Comparison of ENCODE assay signal across 8 mouse cellular contexts in genomic region chr6:148945509-148946408, GRCm38 (mm10). TPM values are rescaled to one million over a fixed set of nuclear protein-coding genes. Genes with fewer than 3 reads are reported as not detected.
A peak's percentile ranks its signal among the peaks of the same experiment; 100 is the strongest.
DNase-seq lines count a peak whose midpoint lies in the region; ATAC-seq and TF ChIP-seq lines count a peak whose summit lies in the region.

No protein-coding gene starts in this region.

- no peaks in the 10 kb centered on the region for H3K9me3 ChIP-seq in heart, embryonic 14.5 days (ENCODE audit: control insufficient read depth, low read length)
- no peaks in the 10 kb centered on the region for H3K9me3 ChIP-seq in lung, embryonic 16.5 days (ENCODE audit: control insufficient read depth, low read length)

- no peaks in the 10 kb centered on the region; the same call in 1 of the 2 replicates for H3K4me1 ChIP-seq in bone marrow, adult 2 months (ENCODE audit: control insufficient read depth, insufficient read depth, low read length)
- H3K4me1 ChIP-seq in heart, embryonic 14.5 days (ENCODE audit: control insufficient read depth in 2 of 2, insufficient read depth in 2 of 2, low read length in 2 of 2), result peaks cover 2 to 13% of the 10 kb centered on the region in 2 experiments; a peak in 2 of 4 replicates
- H3K4me1 ChIP-seq in lung, embryonic 16.5 days (replicated peaks; ENCODE audit: control insufficient read depth, insufficient read depth, low read length), result peaks cover 11% of the 10 kb centered on the region; the same call in 1 of the 2 replicates

- peak overlapping the region; percentile 46 for H3K27ac ChIP-seq in bone marrow, adult 2 months (ENCODE audit: control insufficient read depth, insufficient read depth, low read depth, low read length, poor library complexity)
- H3K27ac ChIP-seq in heart, embryonic 14.5 days (replicated peaks in 1 of 2; ENCODE audit: control insufficient read depth in 1 of 2, insufficient read depth in 1 of 2, low read depth in 2 of 2, low read length in 2 of 2), result peak overlapping the region; percentile 86 to 93
- H3K27ac ChIP-seq in layer of hippocampus, adult 2 months, result peak overlapping the region; percentile 5; the same call in 1 of the 2 replicates
- H3K27ac ChIP-seq in lung, embryonic 16.5 days (ENCODE audit: low read length), result peak overlapping the region; percentile 96

- WGBS in bone marrow, adult 2 months, result under 1% methylated on average over 75 of the region's 75 CpGs
- WGBS in heart, embryonic 14.5 days, result under 1% methylated on average over 75 of the region's 75 CpGs
- under 1% methylated on average over 75 of the region's 75 CpGs for WGBS in lung, embryonic 16.5 days

- TF ChIP-seq POLR2A in bone marrow, adult 2 months (IDR thresholded peaks at IDR 0.05; ENCODE audit: borderline replicate concordance, control insufficient read depth, low read depth, low read length), result no peak; the same call in 1 of the 2 replicates

- no peaks in the 10 kb centered on the region for H3K27me3 ChIP-seq in heart, embryonic 14.5 days (ENCODE audit: control insufficient read depth, insufficient read depth, low read length)
- H3K27me3 ChIP-seq in lung, embryonic 16.5 days (ENCODE audit: control insufficient read depth, insufficient read depth, low read depth, low read length), result no peaks in the 10 kb centered on the region

- H3K9ac ChIP-seq in heart, embryonic 14.5 days (ENCODE audit: low read length), result peak overlapping the region; percentile 96
- H3K9ac ChIP-seq in lung, embryonic 16.5 days (ENCODE audit: low read length), result peak overlapping the region; percentile 97

- 0 out of 2 replicates have a peak, but pooled peaks cover 6% of the 10 kb centered on the region for H3K36me3 ChIP-seq in heart, embryonic 14.5 days (ENCODE audit: control insufficient read depth, insufficient read depth, low read length)
- 0 out of 2 replicates have a peak, but pooled peaks cover 2% of the 10 kb centered on the region for H3K36me3 ChIP-seq in lung, embryonic 16.5 days (ENCODE audit: control insufficient read depth, insufficient read depth, low read length)

- no peak for TF ChIP-seq CTCF in bone marrow, adult 2 months (IDR thresholded peaks at IDR 0.05; ENCODE audit: control insufficient read depth, insufficient read depth, low read length)
- no peak for TF ChIP-seq CTCF in layer of hippocampus, adult 2 months (conservative IDR thresholded peaks at IDR 0.05)

- H3K4me3 ChIP-seq in bone marrow, adult 2 months (replicated peaks; ENCODE audit: control insufficient read depth, low read depth, low read length), result peak overlapping the region; percentile 96
- peak overlapping the region; percentile 57 to 75 for H3K4me3 ChIP-seq in heart, embryonic 14.5 days (ENCODE audit: control insufficient read depth in 1 of 2, insufficient read depth in 1 of 2, low read depth in 1 of 2, low read length in 2 of 2)
- H3K4me3 ChIP-seq in layer of hippocampus, adult 2 months, result peak overlapping the region; percentile 66
- peak overlapping the region; percentile 94 for H3K4me3 ChIP-seq in lung, embryonic 16.5 days (ENCODE audit: low read length)

- DNase-seq in layer of hippocampus, adult 2 months (ENCODE audit: low spot score in 2 of 2), result no peak
- DNase-seq in ovary, postnatal 14 days (ENCODE audit: low spot score), result peak; percentile 37
- DNase-seq in thymus, postnatal 14 days, result peak; percentile 60

- peak overlapping the region; percentile 94 for H3K4me2 ChIP-seq in heart, embryonic 14.5 days (ENCODE audit: low read length)
- H3K4me2 ChIP-seq in lung, embryonic 16.5 days (ENCODE audit: low read depth, low read length), result peak overlapping the region; percentile 87

- ATAC-seq in CD4-positive, CD25-positive, alpha-beta regulatory T cell, adult 4 months, result peak; percentile 42
- ATAC-seq in erythroblast, adult 5-6 weeks (replicated peaks; ENCODE audit: low FRiP score, poor library complexity, severe bottlenecking), result peak; percentile 46
- ATAC-seq in heart, embryonic 14.5 days (ENCODE audit: insufficient number of reproducible peaks, insufficient read depth, low FRiP score, low read depth), result peak; percentile 18
- peak; percentile 16 for ATAC-seq in lung, embryonic 16.5 days (ENCODE audit: low read depth)

RNA-seq across cellular contexts. Expression of gene Sinhcaf, which starts 0.5 kb away (rescaled TPM):
- 10 to 100 TPM; 61.1 to 67.1 TPM for polyA plus RNA-seq in CD4-positive, CD25-positive, alpha-beta regulatory T cell, adult 4 months (2017; shearing (Covaris generic))
- 22.2 and 39.9 TPM in 2 replicates for polyA plus RNA-seq in bone marrow, adult 2 months (2011; ENCODE audit: insufficient read depth, insufficient read length, low replicate concordance, missing spikeins)
- 4.6 and 9.0 TPM in 2 replicates for total RNA-seq in erythroblast, adult 5-6 weeks (2015; ENCODE audit: low replicate concordance)
- 9.0 and 12.8 TPM in 2 replicates for total RNA-seq in erythroblast, adult 5-6 weeks (2017; ENCODE audit: low replicate concordance)
- 60.9 and 62.0 TPM in 2 replicates for polyA plus RNA-seq in heart, embryonic 14.5 days (2014; fragmentation: Nextera tagmentation; extraction: Ambion mirVana)
- 1 to 10 TPM; 2.8 to 3.3 TPM for total RNA-seq in layer of hippocampus, adult 2 months (2021)
- 91.0 and 99.0 TPM in 2 replicates for polyA plus RNA-seq in lung, embryonic 16.5 days (2015; fragmentation: Nextera tagmentation; extraction: Ambion mirVana)

RNA-seq across cellular contexts. Expression of gene Caprin2, which starts 49.7 kb away (rescaled TPM):
- 1 to 10 TPM; 4.8 to 5.8 TPM for polyA plus RNA-seq in CD4-positive, CD25-positive, alpha-beta regulatory T cell, adult 4 months (2017; shearing (Covaris generic))
- polyA plus RNA-seq in bone marrow, adult 2 months (2011; ENCODE audit: insufficient read depth, insufficient read length, low replicate concordance, missing spikeins), result 9.6 and 16.0 TPM in 2 replicates
- total RNA-seq in erythroblast, adult 5-6 weeks (2015; ENCODE audit: low replicate concordance), result 3.1 TPM in 1 of 2 replicates, not detected in the other
- 3.1 and 4.0 TPM in 2 replicates for total RNA-seq in erythroblast, adult 5-6 weeks (2017; ENCODE audit: low replicate concordance)
- 10.1 and 10.5 TPM in 2 replicates for polyA plus RNA-seq in heart, embryonic 14.5 days (2014; fragmentation: Nextera tagmentation; extraction: Ambion mirVana)
- 10 to 100 TPM in 1 of 2 experiments, 1 to 10 TPM in 1; 8.3 to 10.7 TPM for total RNA-seq in layer of hippocampus, adult 2 months (2021)
- 14.9 and 15.2 TPM in 2 replicates for polyA plus RNA-seq in lung, embryonic 16.5 days (2015; fragmentation: Nextera tagmentation; extraction: Ambion mirVana)

Comparison
In these comparisons a context has a peak if more than half of its experiments do, and no peak if none do; other contexts are left out.
1. H3K27ac ChIP-seq: peak in every context shown above with its lines; median percentile 96 in lung, embryonic 16.5 days; 90 in heart, embryonic 14.5 days; 46 in bone marrow, adult 2 months; 5 in layer of hippocampus, adult 2 months.
2. DNase-seq: peak in ovary, postnatal 14 days (single experiment) and thymus, postnatal 14 days (single experiment); none in layer of hippocampus, adult 2 months (0 of 2).
3. Peak in every context shown above with its lines, with median percentiles within 50 percentile points of each other: ATAC-seq and H3K4me3 ChIP-seq.